Mouse (Mus musculus) embryonic facial prominence, embryonic 11.5 days (tissue): ENCODE data around the gene Popdc2. TPM values are rescaled to one million over a fixed set of nuclear protein-coding genes. Genes with fewer than 3 reads are reported as not detected.

Experiments used
- ATAC-seq: fragments of 200-750 bp; cut with Nextera tagmentation; replicated peaks from 2 replicates; pipeline ENCODE4 v1.8.0; 2017; ENCODE audit warnings: low read depth; ENCODE audit not compliant: insufficient number of reproducible peaks, low FRiP score, low TSS enrichment
- DNase-seq: peaks from one replicate; pipeline ENCODE4 v3.0.0-alpha.2; 2015; ENCODE audit warnings: low spot score
- H3K27ac ChIP-seq: fragments of 300-500 bp; sonication (generic); replicated peaks from 2 replicates; pipeline ENCODE4 v1.5.1; 2014; ENCODE audit warnings: mild to moderate bottlenecking, low read depth, low read length, control low read depth
- H3K27me3 ChIP-seq: fragments of 300-500 bp; sonication (generic); 2 replicates; pipeline ENCODE4 v1.6.1; 2014; ENCODE audit warnings: mild to moderate bottlenecking, low read length, moderate library complexity, mixed read lengths; ENCODE audit not compliant: control insufficient read depth, insufficient read depth
- H3K36me3 ChIP-seq: fragments of 300-500 bp; sonication (generic); replicated peaks from 2 replicates; pipeline ENCODE4 v1.6.1; 2014; ENCODE audit warnings: low read depth, mild to moderate bottlenecking, low read length, moderate library complexity, mixed read lengths; ENCODE audit not compliant: control insufficient read depth, insufficient read depth
- H3K4me1 ChIP-seq: fragments of 300-500 bp; sonication (generic); 2 replicates; pipeline ENCODE4 v1.6.1; 2014; ENCODE audit warnings: low read length, mixed read lengths; ENCODE audit not compliant: control insufficient read depth, insufficient read depth
- H3K4me2 ChIP-seq: fragments of 300-500 bp; sonication (generic); 2 replicates; pipeline ENCODE4 v1.6.1; 2014; ENCODE audit warnings: low read depth, mild to moderate bottlenecking, control low read depth, low read length, moderate library complexity
- H3K4me3 ChIP-seq: fragments of 300-500 bp; sonication (generic); 2 replicates; pipeline ENCODE4 v1.5.1; 2014; ENCODE audit warnings: low read depth, low read length, control low read depth
- H3K9ac ChIP-seq: fragments of 300-500 bp; sonication (generic); replicated peaks from 2 replicates; pipeline ENCODE4 v1.6.1; 2014; ENCODE audit warnings: mild to moderate bottlenecking, control low read depth, low read length
- H3K9me3 ChIP-seq: fragments of 300-500 bp; sonication (generic); replicated peaks from 2 replicates; pipeline ENCODE4 v1.6.1; 2016; ENCODE audit warnings: mild to moderate bottlenecking, low read length, inconsistent platforms, mixed read lengths; ENCODE audit not compliant: control insufficient read depth
- WGBS: fragments of 180-500 bp; shearing (Covaris S2); extraction: QIAGEN DNeasy Blood & Tissue Kit; methylation state at CpG from one replicate; pipeline ENCODE4 v1.1.7; 2014; 5-methylcytosine and 5-hydroxymethylcytosine counted together
- polyA plus RNA-seq: library from polyadenylated mRNA; unstranded; fragments of >200 nt; fragmentation: Nextera tagmentation; extraction: Ambion mirVana; gene quantifications from 2 replicates; pipeline ENCODE4 v1.2.1, GENCODE M21; 2014

Popdc2 gene
- polyA plus RNA-seq, 1 experiment from 2014 or later = 1.5 TPM

DNA sequence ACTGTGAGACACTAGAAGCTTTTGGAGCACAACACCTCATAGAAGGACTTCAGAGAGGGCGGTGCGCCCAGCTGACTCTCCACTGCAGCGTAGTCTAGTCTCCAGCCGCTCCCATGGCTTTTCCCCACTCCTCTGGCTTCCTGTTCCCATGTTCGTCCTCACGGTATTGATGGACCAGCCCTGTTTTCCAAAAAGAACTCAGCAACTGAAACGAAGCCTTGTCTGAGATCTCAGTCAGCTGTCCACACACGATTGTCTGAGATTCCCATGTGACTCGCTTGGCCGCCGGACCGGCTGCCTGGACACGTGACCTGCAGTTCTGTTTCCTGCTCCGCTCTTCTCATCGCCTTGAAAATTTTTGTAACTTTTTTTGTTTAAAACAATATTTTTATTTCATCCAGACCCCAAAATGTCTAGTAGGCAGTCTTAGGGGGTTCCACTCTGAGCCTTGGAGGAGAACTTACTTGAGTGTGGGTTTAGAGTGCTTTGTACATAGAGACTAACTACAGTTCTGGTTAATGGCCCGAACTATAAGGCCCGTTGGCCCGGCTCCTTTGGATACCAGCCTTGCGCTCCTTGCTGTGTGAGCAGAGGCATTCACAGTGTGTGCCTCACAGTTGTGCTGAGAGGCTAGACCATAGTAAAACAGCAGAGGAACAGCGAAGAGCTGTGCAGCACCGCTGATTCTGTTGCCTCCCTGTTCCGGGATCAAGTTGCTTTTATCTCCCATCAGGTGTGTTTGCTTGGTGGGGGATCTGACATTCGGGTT lies 30.3 kb downstream of the Popdc2 start:
- Histone ChIP-seq H3K27me3 (no peaks in the 10 kb centered on the region), H3K4me3 (no peak overlapping the region), H3K36me3 (no peaks in the 10 kb centered on the region), H3K4me2 (no peak overlapping the region), H3K9ac (no peak overlapping the region), H3K9me3 (no peaks in the 10 kb centered on the region), H3K27ac (no peak overlapping the region), H3K4me1 (no peaks in the 10 kb centered on the region)
- ATAC-seq (no peak), DNase-seq (no peak)
- 77% methylated on average over 23 of the region's 23 CpGs for WGBS

DNA sequence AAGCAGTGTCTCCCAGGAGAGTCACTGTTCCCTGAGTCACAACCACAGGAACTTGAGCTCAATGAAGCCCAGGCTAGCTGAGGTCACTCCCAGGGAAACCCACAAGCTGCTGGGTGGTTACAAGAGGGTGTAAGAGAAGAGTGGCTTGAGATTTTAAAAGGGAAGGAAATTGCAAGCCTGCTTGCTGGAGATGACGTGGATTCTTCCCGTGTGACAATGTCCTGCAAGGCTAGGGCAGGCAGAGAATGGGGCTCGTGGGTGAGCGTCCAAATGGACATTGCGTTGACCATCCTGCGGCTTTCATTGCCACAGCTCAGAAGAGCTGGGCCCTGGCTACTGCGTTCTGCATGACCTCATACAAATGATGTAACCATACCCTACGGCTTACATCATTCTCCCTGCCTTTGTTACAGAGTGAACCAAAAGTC lies 32.2 kb downstream of the Popdc2 start:
- ATAC-seq (no peak), DNase-seq (no peak)
- 87% methylated on average over 8 of the region's 8 CpGs for WGBS
- Histone ChIP-seq H3K4me2 (no peak overlapping the region), H3K27ac (no peak overlapping the region), H3K36me3 (no peaks in the 10 kb centered on the region), H3K9ac (no peak overlapping the region), H3K4me1 (no peaks in the 10 kb centered on the region), H3K4me3 (no peak overlapping the region), H3K9me3 (no peaks in the 10 kb centered on the region), H3K27me3 (no peaks in the 10 kb centered on the region)

- ATAC-seq (no peak), DNase-seq (no peak)
- WGBS = 67% methylated on average over 6 of the region's 6 CpGs
These were observed 33.2 kb downstream of the Popdc2 start for GRCm38 (mm10) chr16:38395060-38395730.

GRCm38 (mm10) chr16:38396155-38396554 lies 34.1 kb downstream of the Popdc2 start:
- no peak overlapping the region for H3K9ac ChIP-seq
- WGBS = 77% methylated on average over 13 of the region's 13 CpGs
- DNase-seq (no peak), ATAC-seq (no peak)
- H3K4me1 ChIP-seq = no peaks in the 10 kb centered on the region
- H3K27ac ChIP-seq = no peak overlapping the region
- no peaks in the 10 kb centered on the region for H3K27me3 ChIP-seq
- H3K36me3 ChIP-seq = no peaks in the 10 kb centered on the region
- no peaks in the 10 kb centered on the region for H3K9me3 ChIP-seq
- H3K4me2 ChIP-seq = no peak overlapping the region
- H3K4me3 ChIP-seq = no peak overlapping the region

More at GRCm38 (mm10) chr16:38395060-38395730, 33.2 kb downstream of the Popdc2 start:
- no peak overlapping the region for H3K9ac ChIP-seq
- H3K4me3 ChIP-seq = no peak overlapping the region
- H3K9me3 ChIP-seq = no peaks in the 10 kb centered on the region
- no peaks in the 10 kb centered on the region for H3K4me1 ChIP-seq
- H3K4me2 ChIP-seq = no peak overlapping the region
- H3K27ac ChIP-seq = no peak overlapping the region
- no peaks in the 10 kb centered on the region for H3K27me3 ChIP-seq
- no peaks in the 10 kb centered on the region for H3K36me3 ChIP-seq

DNA sequence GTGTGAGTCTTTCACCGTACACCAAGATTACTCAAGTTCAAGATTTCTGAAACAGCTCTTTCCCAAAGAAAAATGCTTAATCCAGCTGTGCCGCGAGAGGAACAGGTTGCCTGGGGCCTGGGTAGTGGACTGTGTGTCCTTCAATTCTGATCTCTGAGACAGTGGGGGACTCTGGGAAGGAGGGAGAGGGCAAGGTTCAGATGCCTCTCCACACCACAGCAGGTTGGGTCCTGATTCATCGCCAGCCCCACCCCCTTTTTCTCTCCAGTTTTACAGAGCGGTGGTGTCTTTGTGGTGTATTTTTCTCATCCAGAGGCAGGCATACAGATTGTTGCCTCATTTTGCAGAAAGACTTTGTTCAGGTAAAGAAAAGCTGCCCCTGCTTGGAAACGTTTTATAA lies 36.3 kb downstream of the Popdc2 start:
- WGBS = 91% methylated on average over 6 of the region's 6 CpGs
- no peaks in the 10 kb centered on the region for H3K4me1 ChIP-seq
- no peak for ATAC-seq
- H3K4me2 ChIP-seq = no peak overlapping the region
- no peak for DNase-seq
- no peaks in the 10 kb centered on the region for H3K27me3 ChIP-seq
- no peaks in the 10 kb centered on the region for H3K9me3 ChIP-seq
- H3K36me3 ChIP-seq = no peaks in the 10 kb centered on the region
- H3K27ac ChIP-seq = no peak overlapping the region
- no peak overlapping the region for H3K4me3 ChIP-seq
- no peak overlapping the region for H3K9ac ChIP-seq

DNA sequence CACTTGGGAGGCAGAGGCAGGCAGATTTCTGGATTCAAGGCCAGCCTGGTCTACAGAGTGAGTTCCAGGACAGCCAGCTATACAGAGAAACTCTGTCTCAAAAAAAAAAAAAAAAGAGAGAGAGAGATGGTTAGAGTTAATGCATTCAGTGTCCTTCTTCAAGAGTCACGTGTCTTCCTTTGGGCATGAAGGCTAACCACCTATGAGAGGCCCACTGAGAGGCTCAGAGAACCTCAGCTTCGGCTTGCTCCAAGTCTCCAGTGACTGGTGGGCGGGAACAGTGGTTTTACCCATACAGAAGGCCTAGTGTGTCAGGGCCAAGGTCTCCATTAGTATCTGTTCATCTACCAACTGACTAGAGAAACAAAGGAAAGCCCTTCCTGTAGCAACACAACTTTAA lies 37.1 kb downstream of the Popdc2 start:
- no peak for ATAC-seq
- no peaks in the 10 kb centered on the region for H3K27me3 ChIP-seq
- no peak overlapping the region for H3K27ac ChIP-seq
- no peak for DNase-seq
- H3K36me3 ChIP-seq = no peaks in the 10 kb centered on the region
- no peak overlapping the region for H3K4me3 ChIP-seq
- H3K4me2 ChIP-seq = no peak overlapping the region
- no peak overlapping the region for H3K9ac ChIP-seq
- 69% methylated on average over 3 of the region's 3 CpGs for WGBS
- no peaks in the 10 kb centered on the region for H3K9me3 ChIP-seq
- no peaks in the 10 kb centered on the region for H3K4me1 ChIP-seq

DNA sequence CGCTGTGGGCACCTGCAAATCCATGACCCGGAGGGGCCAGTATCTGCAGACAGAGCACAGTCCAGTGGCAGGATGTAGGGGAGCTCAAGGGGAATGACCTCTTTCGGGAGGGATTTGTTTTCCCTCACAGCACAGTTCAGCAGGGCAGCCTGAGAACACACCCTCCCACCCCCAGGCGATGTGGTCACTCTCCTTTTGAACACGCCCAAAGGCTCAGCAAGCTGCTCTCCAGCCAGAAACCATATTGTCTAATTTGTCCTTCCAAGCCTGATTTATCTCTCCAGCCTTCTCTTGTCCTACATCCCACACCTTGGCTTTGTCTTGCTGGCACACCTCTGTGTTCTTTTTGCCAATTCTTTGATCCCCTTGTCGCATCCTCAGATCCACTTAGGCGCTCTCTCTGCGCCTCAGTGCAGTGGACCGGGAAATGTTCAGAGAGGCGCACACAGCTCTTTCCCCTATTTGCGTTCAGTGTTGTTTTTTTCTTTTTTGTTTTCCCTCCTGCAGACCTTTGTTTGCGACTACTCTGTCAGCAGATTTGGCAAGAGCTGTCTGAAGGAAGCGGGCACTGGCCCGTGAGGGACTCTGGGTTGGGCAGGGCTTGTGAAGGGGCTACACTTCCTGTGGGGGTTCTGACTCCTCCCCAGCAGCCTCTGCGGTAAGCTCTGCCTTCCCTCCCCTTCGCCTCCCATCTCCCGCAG lies 37.7 kb downstream of the Popdc2 start:
- WGBS = 10% methylated on average over 17 of the region's 17 CpGs
- peak; percentile 69 for DNase-seq
- H3K27ac ChIP-seq = no peak overlapping the region
- H3K4me3 ChIP-seq = peak overlapping the region; percentile 11; the same call in 1 of the 2 replicates
- H3K9me3 ChIP-seq = no peaks in the 10 kb centered on the region
- H3K36me3 ChIP-seq = no peaks in the 10 kb centered on the region
- no peaks in the 10 kb centered on the region for H3K27me3 ChIP-seq
- peak overlapping the region; percentile 50 for H3K9ac ChIP-seq
- peak; percentile 90 for ATAC-seq
- peak overlapping the region; percentile 38 for H3K4me2 ChIP-seq
- H3K4me1 ChIP-seq = no peaks in the 10 kb centered on the region
